Comparison of ENCODE assay signal across 18 mouse cellular contexts in the genomic region with DNA sequence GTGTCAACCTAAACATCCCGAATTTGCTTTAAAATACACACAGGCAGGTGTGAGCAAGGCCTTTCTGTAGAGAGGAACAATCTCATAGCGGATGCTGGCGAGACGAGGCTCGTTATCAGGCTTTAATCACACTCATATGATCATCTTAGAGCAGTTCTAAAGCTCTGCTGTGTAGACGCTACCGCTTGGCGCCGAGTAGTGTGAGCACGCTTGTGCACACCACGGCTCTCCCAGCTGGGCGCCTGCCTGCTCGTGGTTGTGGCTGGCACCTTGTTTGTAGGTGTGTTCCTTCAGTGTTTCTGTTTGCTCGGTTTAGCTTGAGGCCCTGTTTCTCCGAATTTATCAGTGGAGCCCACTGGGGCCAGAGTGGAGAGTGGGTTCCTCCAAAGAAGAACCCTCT.
"Had no signal": no experiment of that assay in that cellular context is flagged by ENCODE, and none has a peak within 500 bp of the region (broad histone marks: within the 10 kb centered on the region; RNA-seq: fewer than 3 reads in every experiment).

No protein-coding gene starts in this region.

- ATAC-seq: liver, postnatal 0 days; lung, postnatal 0 days; midbrain, embryonic 15.5 days had no signal

- DNase-seq: kidney, postnatal 14 days; kidney, postnatal 4 days; liver, postnatal 0 days; lung, embryonic 14.5 days; retina, postnatal 1 day; right cerebral cortex, postnatal 25 days; spleen, adult 18-20 months; thymus, postnatal 4 days had no signal

- H3K9ac ChIP-seq: limb, embryonic 15.5 days; liver, embryonic 14.5 days; liver, postnatal 0 days; lung, embryonic 14.5 days; midbrain, embryonic 12.5 days; midbrain, embryonic 15.5 days; neural tube, embryonic 12.5 days; neural tube, embryonic 15.5 days; stomach, embryonic 15.5 days had no signal

- H3K4me1 ChIP-seq: midbrain, embryonic 12.5 days; midbrain, embryonic 15.5 days; neural tube, embryonic 12.5 days; stomach, embryonic 15.5 days had no signal

- H3K4me3 ChIP-seq: limb, embryonic 15.5 days; midbrain, embryonic 12.5 days; midbrain, embryonic 15.5 days; neural tube, embryonic 12.5 days; neural tube, embryonic 15.5 days; stomach, embryonic 15.5 days had no signal

- H3K27ac ChIP-seq: limb, embryonic 15.5 days; liver, embryonic 14.5 days; macrophage; midbrain, embryonic 12.5 days; midbrain, embryonic 15.5 days; neural tube, embryonic 12.5 days; neural tube, embryonic 15.5 days; stomach, embryonic 15.5 days had no signal

- H3K27me3 ChIP-seq: limb, embryonic 15.5 days; midbrain, embryonic 12.5 days; midbrain, embryonic 15.5 days; neural tube, embryonic 12.5 days; neural tube, embryonic 15.5 days; stomach, embryonic 15.5 days had no signal

- H3K9me3 ChIP-seq: limb, embryonic 15.5 days; midbrain, embryonic 12.5 days; midbrain, embryonic 15.5 days; neural tube, embryonic 12.5 days; neural tube, embryonic 15.5 days; stomach, embryonic 15.5 days had no signal

- H3K36me3 ChIP-seq: limb, embryonic 15.5 days; midbrain, embryonic 12.5 days; midbrain, embryonic 15.5 days; neural tube, embryonic 12.5 days; neural tube, embryonic 15.5 days; stomach, embryonic 15.5 days had no signal

- H3K4me2 ChIP-seq: limb, embryonic 15.5 days; liver, embryonic 11.5 days; lung, embryonic 14.5 days; midbrain, embryonic 12.5 days; midbrain, embryonic 15.5 days; neural tube, embryonic 12.5 days; neural tube, embryonic 15.5 days; stomach, embryonic 15.5 days had no signal
